Mouse (Mus musculus) heart, postnatal 0 days (tissue): ENCODE measurements around the gene Hid1. TPM values are rescaled to one million over a fixed set of nuclear protein-coding genes. Genes with fewer than 3 reads are reported as not detected.

ENCODE experiments used
- ATAC-seq: fragments of 200-750 bp; cut with Nextera tagmentation; 2 replicates; pipeline ENCODE4 v1.8.0; 2017; ENCODE audit warnings: low read depth, moderate number of reproducible peaks, moderate library complexity; ENCODE audit not compliant: insufficient read depth
- DNase-seq: peaks from one replicate; pipeline ENCODE4 v3.0.0-alpha.2; 2016; ENCODE audit warnings: low spot score
- H3K27ac ChIP-seq: fragments of 300-500 bp; sonication (generic); 2 replicates; pipeline ENCODE4 v1.5.1; 2014; ENCODE audit warnings: low read depth, mild to moderate bottlenecking
- H3K27me3 ChIP-seq: fragments of 300-500 bp; sonication (generic); 2 replicates; pipeline ENCODE4 v1.6.1; 2014; ENCODE audit warnings: low read length, mixed read lengths; ENCODE audit not compliant: control insufficient read depth, insufficient read depth
- H3K36me3 ChIP-seq: fragments of 300-500 bp; sonication (generic); replicated peaks from 2 replicates; pipeline ENCODE4 v1.6.1; 2014; ENCODE audit warnings: low read length, mixed read lengths; ENCODE audit not compliant: control insufficient read depth, insufficient read depth
- H3K4me1 ChIP-seq: fragments of 300-500 bp; sonication (generic); 2 replicates; pipeline ENCODE4 v1.6.1; 2014; ENCODE audit warnings: antibody characterized with exemption; ENCODE audit not compliant: control insufficient read depth, insufficient read depth
- H3K4me2 ChIP-seq: fragments of 300-500 bp; sonication (generic); 2 replicates; pipeline ENCODE4 v1.6.1; 2014; ENCODE audit warnings: low read depth, mild to moderate bottlenecking, low read length, moderate library complexity
- H3K4me3 ChIP-seq: fragments of 300-500 bp; sonication (generic); 2 replicates; pipeline ENCODE4 v1.5.1; 2014; ENCODE audit warnings: low read depth, low read length
- H3K9ac ChIP-seq: fragments of 300-500 bp; sonication (generic); replicated peaks from 2 replicates; pipeline ENCODE4 v1.6.1; 2014; ENCODE audit warnings: low read depth, low read length, mixed read lengths
- H3K9me3 ChIP-seq: fragments of 300-500 bp; sonication (generic); replicated peaks from 2 replicates; pipeline ENCODE4 v1.6.1; 2016; ENCODE audit warnings: low read length; ENCODE audit not compliant: control insufficient read depth
- CTCF ChIP-seq: IDR thresholded peaks from 2 replicates; pipeline ENCODE4 v1.5.1; 2016; ENCODE audit warnings: antibody characterized with exemption, control low read depth, low read depth
- EP300 ChIP-seq: IDR thresholded peaks from 2 replicates; pipeline ENCODE4 v1.6.1; 2016; ENCODE audit warnings: antibody characterized with exemption, low read depth
- WGBS: fragments of 180-500 bp; shearing (Covaris S2); extraction: QIAGEN DNeasy Blood & Tissue Kit; methylation state at CpG from one replicate; pipeline ENCODE4 v1.1.7; 2014; 5-methylcytosine and 5-hydroxymethylcytosine counted together
- polyA plus RNA-seq: library from polyadenylated mRNA; unstranded; fragments of >200 nt; fragmentation: Nextera tagmentation; extraction: Ambion mirVana; gene quantifications from 2 replicates; pipeline ENCODE4 v1.2.1, GENCODE M21; 2015
- total RNA-seq: library from RNA; depleted of rRNA; stranded (reverse); fragments of >200 nt; gene quantifications from 2 replicates; pipeline ENCODE4 v1.2.3, GENCODE M21; 2014; ENCODE audit warnings: low replicate concordance

The Hid1 gene
- total and polyA plus RNA-seq, 2 experiments from 2014 or later = 5.4 to 11.9 TPM

DNA sequence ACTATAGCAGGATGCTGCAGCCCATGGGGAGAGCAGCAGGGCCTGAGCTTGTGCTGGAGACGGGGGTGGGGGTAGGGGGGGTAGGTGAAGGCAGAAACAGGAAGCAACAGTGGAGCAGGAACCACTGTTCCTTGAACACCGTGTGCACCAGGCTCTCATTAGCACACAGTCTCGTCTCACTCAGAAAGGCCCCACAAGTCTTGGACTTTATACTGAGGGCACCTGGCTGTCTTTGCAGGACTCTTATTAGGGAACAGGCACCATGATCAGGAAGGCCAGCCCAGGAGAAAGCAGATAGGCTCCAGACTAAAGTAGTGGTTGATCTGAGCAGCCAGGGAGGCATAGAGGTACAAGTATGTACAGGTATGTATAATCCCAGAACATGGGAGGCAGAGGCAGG lies 30.2 kb downstream of the Hid1 start:
- H3K4me1 ChIP-seq = no peaks in the 10 kb centered on the region
- H3K9me3 ChIP-seq = no peaks in the 10 kb centered on the region
- no peak overlapping the region for H3K9ac ChIP-seq
- peaks cover 67% of the 10 kb centered on the region for H3K27me3 ChIP-seq
- H3K36me3 ChIP-seq = no peaks in the 10 kb centered on the region
- WGBS = 35% methylated on average over 3 of the region's 3 CpGs
- no peak for TF ChIP-seq EP300
- no peak for TF ChIP-seq CTCF
- H3K27ac ChIP-seq = no peak overlapping the region
- H3K4me2 ChIP-seq = no peak overlapping the region
- no peak overlapping the region for H3K4me3 ChIP-seq
- ATAC-seq (no peak), DNase-seq (no peak)

DNA sequence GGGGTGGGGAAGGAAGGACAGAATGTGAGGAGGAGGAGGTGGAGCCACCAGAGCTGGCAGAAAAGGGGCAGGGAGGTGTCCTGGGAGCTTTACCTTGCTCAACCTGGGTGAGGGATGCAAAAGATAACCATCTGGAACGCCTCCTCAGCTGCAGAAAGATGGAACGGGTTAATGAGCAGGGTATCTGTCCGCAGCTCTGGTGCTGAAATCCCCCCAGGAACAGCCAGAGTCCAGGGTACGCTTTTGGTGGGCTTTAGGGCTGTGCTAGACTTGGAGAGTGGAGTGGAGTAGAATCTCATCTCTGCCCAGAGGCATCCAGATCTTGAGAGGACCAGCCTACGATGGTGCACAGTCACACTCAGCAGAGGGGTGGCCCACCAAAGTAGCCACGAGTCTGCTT lies 31.4 kb downstream of the Hid1 start:
- H3K4me2 ChIP-seq = no peak overlapping the region

DNA sequence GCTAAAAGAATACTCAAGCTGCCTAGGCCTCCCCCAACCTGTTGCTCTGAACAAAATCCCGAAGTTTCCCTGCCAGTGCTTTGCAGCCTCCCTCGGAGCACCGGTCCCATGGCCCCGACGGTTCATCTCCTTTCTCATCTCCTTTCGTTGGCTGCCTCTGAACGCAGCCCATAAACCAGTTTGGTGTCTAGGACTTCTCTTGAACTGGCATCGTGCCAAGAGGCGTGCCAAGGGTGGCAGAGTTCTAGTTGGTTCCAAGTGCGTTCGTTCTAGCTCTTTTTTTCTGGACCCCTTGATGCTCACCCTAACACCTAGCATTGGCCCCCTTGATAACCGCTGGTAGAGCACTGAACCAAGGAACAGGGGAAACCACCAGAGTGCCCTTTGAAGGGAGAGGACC lies 32.3 kb downstream of the Hid1 start:
- Histone ChIP-seq H3K4me3 (no peak overlapping the region), H3K4me2 (no peak overlapping the region), H3K9ac (no peak overlapping the region), H3K9me3 (no peaks in the 10 kb centered on the region), H3K4me1 (no peaks in the 10 kb centered on the region), H3K36me3 (no peaks in the 10 kb centered on the region), H3K27ac (no peak overlapping the region), H3K27me3 (peaks cover 82% of the 10 kb centered on the region)
- DNase-seq = no peak
- ATAC-seq = no peak
- 52% methylated on average over 12 of the region's 12 CpGs for WGBS
- no peak for TF ChIP-seq CTCF
- TF ChIP-seq EP300 = no peak

More for the DNA sequence above, 31.4 kb downstream of the Hid1 start:
- no peak overlapping the region for H3K9ac ChIP-seq
- DNase-seq = no peak
- TF ChIP-seq EP300 (no peak), CTCF (no peak)
- WGBS = 9% methylated on average over 6 of the region's 6 CpGs
- no peak overlapping the region for H3K4me3 ChIP-seq
- no peak overlapping the region for H3K27ac ChIP-seq
- no peak for ATAC-seq
- H3K27me3 ChIP-seq = peaks cover 79% of the 10 kb centered on the region
- H3K4me1 ChIP-seq = no peaks in the 10 kb centered on the region
- H3K36me3 ChIP-seq = no peaks in the 10 kb centered on the region
- H3K9me3 ChIP-seq = no peaks in the 10 kb centered on the region

DNA sequence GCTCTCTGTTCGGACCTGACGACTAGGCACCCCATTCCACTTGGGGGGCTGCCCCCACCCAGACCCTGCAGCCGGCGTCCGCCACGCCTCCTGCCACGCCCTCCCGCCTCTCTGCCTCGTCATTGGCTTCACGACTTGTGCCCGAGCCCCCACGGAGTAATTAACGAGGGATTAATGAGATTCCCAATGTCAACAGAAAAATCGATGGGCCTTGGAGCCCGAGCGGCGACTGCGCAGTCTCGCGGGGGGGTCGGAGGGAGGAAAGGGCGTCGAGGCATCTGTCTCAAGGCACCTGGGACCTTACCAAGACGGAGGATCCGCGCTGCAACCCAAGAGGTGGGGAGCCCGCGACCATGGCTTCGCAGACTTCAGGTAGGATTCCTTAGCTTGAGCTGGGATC lies 33.0 kb downstream of the Hid1 start, which contains the start of gene Otop3:
Gene Otop3 (plus strand): TSS at position 201 of the 400 bp plus-strand sequence.
- DNase-seq (no peak), ATAC-seq (no peak)
- TF ChIP-seq CTCF (no peak), EP300 (no peak)
- Histone ChIP-seq H3K4me2 (no peak within 1 kb of the TSS), H3K27me3 (peaks cover 81% of the 10 kb centered on the region), H3K4me1 (no peaks in the 10 kb centered on the region), H3K9me3 (no peaks in the 10 kb centered on the region), H3K9ac (no peak within 1 kb of the TSS), H3K36me3 (no peaks in the 10 kb centered on the region), H3K27ac (no peak within 1 kb of the TSS), H3K4me3 (no peak within 1 kb of the TSS)
- WGBS = 4% methylated on average over 29 of the region's 29 CpGs

DNA sequence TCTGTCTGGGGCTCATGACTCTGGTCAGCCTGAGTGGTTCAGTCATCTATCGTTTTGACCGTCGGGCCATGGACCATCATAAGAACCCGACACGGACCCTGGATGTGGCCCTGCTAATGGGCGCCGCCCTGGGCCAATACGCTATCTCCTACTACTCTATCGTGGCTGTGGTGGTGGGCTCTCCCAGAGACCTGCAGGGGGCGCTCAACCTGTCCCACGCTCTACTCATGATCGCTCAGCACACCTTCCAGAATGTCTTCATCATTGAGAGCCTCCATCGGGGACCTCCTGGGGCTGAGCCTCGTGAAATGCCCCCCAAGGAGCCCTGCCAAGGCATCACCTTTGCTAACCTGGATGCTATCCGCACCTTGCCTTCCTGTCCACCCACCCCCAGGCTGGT lies 38.2 kb downstream of the Hid1 start:
- TF ChIP-seq EP300 (no peak), CTCF (no peak)
- WGBS = 66% methylated on average over 15 of the region's 15 CpGs
- Histone ChIP-seq H3K4me3 (no peak overlapping the region), H3K27me3 (peaks cover 59% of the 10 kb centered on the region), H3K9me3 (no peaks in the 10 kb centered on the region), H3K4me1 (no peaks in the 10 kb centered on the region), H3K27ac (no peak overlapping the region), H3K9ac (no peak overlapping the region), H3K4me2 (no peak overlapping the region), H3K36me3 (no peaks in the 10 kb centered on the region)
- ATAC-seq (no peak), DNase-seq (no peak)

DNA sequence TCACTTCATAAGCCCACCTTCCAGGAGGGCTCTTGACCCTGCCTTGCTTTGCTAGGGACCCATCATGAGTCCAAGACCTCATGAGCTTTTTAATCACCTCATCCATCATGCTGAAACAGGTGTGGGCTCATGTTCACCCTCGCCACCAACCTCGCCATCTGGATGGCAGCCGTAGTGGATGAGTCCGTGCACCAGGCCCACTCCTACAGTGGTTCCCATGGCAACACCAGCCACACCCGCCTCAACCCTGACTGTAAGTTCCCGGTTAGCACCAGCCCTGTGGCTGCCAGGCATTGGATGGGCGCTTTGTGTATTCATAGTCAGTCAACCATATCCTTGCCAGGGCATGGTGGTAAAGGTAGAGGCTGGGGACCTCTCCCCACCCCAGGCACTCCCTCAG lies 40.8 kb downstream of the Hid1 start:
- no peak overlapping the region for H3K4me3 ChIP-seq
- ATAC-seq (no peak), DNase-seq (no peak)
- no peak overlapping the region for H3K27ac ChIP-seq
- peaks cover 60% of the 10 kb centered on the region for H3K27me3 ChIP-seq
- H3K9me3 ChIP-seq = no peaks in the 10 kb centered on the region
- TF ChIP-seq CTCF (no peak), EP300 (no peak)
- H3K4me1 ChIP-seq = no peaks in the 10 kb centered on the region
- no peak overlapping the region for H3K9ac ChIP-seq
- no peak overlapping the region for H3K4me2 ChIP-seq
- H3K36me3 ChIP-seq = no peaks in the 10 kb centered on the region
- WGBS = 64% methylated on average over 7 of the region's 7 CpGs
